In genomic region chr5:138281798-138282197, GRCm38 (mm10) we compare ENCODE assay signal across 24 mouse cellular contexts. TPM values are rescaled to one million over a fixed set of nuclear protein-coding genes. Genes with fewer than 3 reads are reported as not detected.
A peak's percentile ranks its signal among the peaks of the same experiment; 100 is the strongest.
DNase-seq lines count a peak whose midpoint lies in the region; ATAC-seq and TF ChIP-seq lines count a peak whose summit lies in the region.
"Had no signal": no experiment of that assay in that cellular context is flagged by ENCODE, and none has a peak within 500 bp of the region (broad histone marks: within the 10 kb centered on the region; RNA-seq: fewer than 3 reads in every experiment).

No protein-coding gene starts in this region.

- H3K4me3 ChIP-seq in heart, embryonic 12.5 days = no peak overlapping the region
- no peak overlapping the region for H3K4me3 ChIP-seq in intestine, embryonic 14.5 days (ENCODE audit: low read depth, low read length)
- no peak overlapping the region for H3K4me3 ChIP-seq in intestine, embryonic 15.5 days (replicated peaks)
- peak overlapping the region; percentile 72 for H3K4me3 ChIP-seq in testis, adult 2 months (ENCODE audit: control insufficient read depth, low read depth, low read length)
- H3K4me3 ChIP-seq: embryonic facial prominence, embryonic 10.5 days; embryonic facial prominence, embryonic 12.5 days; forebrain, embryonic 13.5 days; forebrain, embryonic 15.5 days had no signal

- 66% methylated on average over 2 of the region's 2 CpGs for WGBS in heart, embryonic 12.5 days
- WGBS in intestine, embryonic 14.5 days = 89% methylated on average over 2 of the region's 2 CpGs
- WGBS in intestine, embryonic 15.5 days = 80% methylated on average over 2 of the region's 2 CpGs

- no peak for ATAC-seq in heart, embryonic 12.5 days (ENCODE audit: insufficient number of reproducible peaks, low FRiP score)
- no peak for ATAC-seq in intestine, embryonic 14.5 days (replicated peaks; ENCODE audit: low FRiP score, low TSS enrichment, low read depth)
- no peak for ATAC-seq in intestine, embryonic 15.5 days
- no peak for ATAC-seq in frontal cortex, adult (ENCODE audit: low TSS enrichment)
- ATAC-seq: activated CD4-positive, CD25-positive, alpha-beta regulatory T cell, adult 4 months; forebrain, embryonic 13.5 days; forebrain, embryonic 15.5 days; forebrain, postnatal 0 days; Patski had no signal

- no peak overlapping the region for H3K4me2 ChIP-seq in heart, embryonic 12.5 days
- no peak overlapping the region for H3K4me2 ChIP-seq in intestine, embryonic 14.5 days (ENCODE audit: low read length)
- no peak overlapping the region for H3K4me2 ChIP-seq in intestine, embryonic 15.5 days (replicated peaks)
- H3K4me2 ChIP-seq: embryonic facial prominence, embryonic 12.5 days; forebrain, embryonic 13.5 days; forebrain, embryonic 15.5 days had no signal

- peaks cover 8% of the 10 kb centered on the region for H3K36me3 ChIP-seq in heart, embryonic 12.5 days
- H3K36me3 ChIP-seq in intestine, embryonic 14.5 days (ENCODE audit: control insufficient read depth, insufficient read depth, low read length) = peaks cover 7% of the 10 kb centered on the region
- H3K36me3 ChIP-seq in intestine, embryonic 15.5 days = no peaks in the 10 kb centered on the region
- peaks cover 4% of the 10 kb centered on the region for H3K36me3 ChIP-seq in testis, adult 2 months (ENCODE audit: control insufficient read depth, insufficient read depth, low read length)
- H3K36me3 ChIP-seq: G1E had no signal

- H3K9ac ChIP-seq in heart, embryonic 12.5 days = no peak overlapping the region
- H3K9ac ChIP-seq in intestine, embryonic 14.5 days (ENCODE audit: low read length) = no peak overlapping the region
- H3K9ac ChIP-seq in intestine, embryonic 15.5 days = no peak overlapping the region
- H3K9ac ChIP-seq: embryonic facial prominence, embryonic 12.5 days; forebrain, embryonic 13.5 days; forebrain, embryonic 15.5 days; forebrain, postnatal 0 days had no signal

- no peak for TF ChIP-seq POLR2A in testis, adult 2 months (IDR thresholded peaks at IDR 0.05; ENCODE audit: control insufficient read depth, low read depth, low read length)

- H3K27me3 ChIP-seq in heart, embryonic 12.5 days (replicated peaks) = peaks cover 4% of the 10 kb centered on the region; the same call in 1 of the 2 replicates
- H3K27me3 ChIP-seq in intestine, embryonic 14.5 days (replicated peaks; ENCODE audit: control insufficient read depth, insufficient read depth, low read length) = no peaks in the 10 kb centered on the region
- H3K27me3 ChIP-seq in intestine, embryonic 15.5 days (replicated peaks) = no peaks in the 10 kb centered on the region
- no peaks in the 10 kb centered on the region for H3K27me3 ChIP-seq in testis, adult 2 months (ENCODE audit: control insufficient read depth, insufficient read depth, low read length)
- H3K27me3 ChIP-seq: embryonic facial prominence, embryonic 12.5 days; forebrain, embryonic 13.5 days; forebrain, embryonic 15.5 days had no signal

- H3K4me1 ChIP-seq in heart, embryonic 12.5 days (replicated peaks) = peaks cover 5% of the 10 kb centered on the region
- H3K4me1 ChIP-seq in intestine, embryonic 14.5 days (replicated peaks; ENCODE audit: control insufficient read depth, insufficient read depth, low read length) = peaks cover 13% of the 10 kb centered on the region; the same call in 1 of the 2 replicates
- peaks cover 13% of the 10 kb centered on the region for H3K4me1 ChIP-seq in intestine, embryonic 15.5 days (replicated peaks)
- H3K4me1 ChIP-seq in testis, adult 2 months (ENCODE audit: control insufficient read depth, insufficient read depth, low read length) = peaks cover 12% of the 10 kb centered on the region

- peak; percentile 73 for DNase-seq in heart, adult 11 months
- peak; percentile 42 for DNase-seq in intestine, embryonic 14.5 days (ENCODE audit: low spot score)
- no peak for DNase-seq in testis, postnatal 10 days (ENCODE audit: low spot score)
- DNase-seq: adrenal gland, adult 8-10 months; adrenal gland, postnatal 14 days; adrenal gland, postnatal 36 days; cerebellum, adult 11-12 months; cerebellum, adult 2 months; cerebellum, adult 9-10 months; cerebellum, postnatal 10 days; cerebellum, postnatal 25 days; forebrain, postnatal 0 days had no signal

- TF ChIP-seq CTCF in testis, adult 2 months (IDR thresholded peaks at IDR 0.05; ENCODE audit: control insufficient read depth, insufficient read depth, insufficient replicate concordance, low read depth, low read length) = no peak

- no peak overlapping the region for H3K27ac ChIP-seq in heart, embryonic 12.5 days (ENCODE audit: poor library complexity, severe bottlenecking)
- H3K27ac ChIP-seq in intestine, embryonic 14.5 days (ENCODE audit: low read depth) = no peak overlapping the region
- H3K27ac ChIP-seq in intestine, embryonic 15.5 days = no peak overlapping the region
- no peak overlapping the region for H3K27ac ChIP-seq in testis, adult 2 months (ENCODE audit: control insufficient read depth, insufficient read depth, low read depth, low read length)
- H3K27ac ChIP-seq: embryonic facial prominence, embryonic 10.5 days; embryonic facial prominence, embryonic 12.5 days; forebrain, embryonic 13.5 days; forebrain, embryonic 15.5 days had no signal

- peaks cover 7% of the 10 kb centered on the region; the same call in 1 of the 2 replicates for H3K9me3 ChIP-seq in heart, embryonic 12.5 days (replicated peaks)
- peaks cover 8% of the 10 kb centered on the region; the same call in 1 of the 2 replicates for H3K9me3 ChIP-seq in intestine, embryonic 14.5 days (ENCODE audit: control insufficient read depth, low read length)
- no peaks in the 10 kb centered on the region for H3K9me3 ChIP-seq in intestine, embryonic 15.5 days
- H3K9me3 ChIP-seq: embryonic facial prominence, embryonic 12.5 days had no signal

RNA-seq across cellular contexts. Expression of gene Stag3, which starts 1.8 kb away (rescaled TPM):
- 3.3 and 4.5 TPM in 2 replicates for polyA plus RNA-seq in heart, embryonic 12.5 days (2016; fragmentation: Nextera tagmentation; extraction: Ambion mirVana)
- polyA plus RNA-seq in intestine, embryonic 14.5 days (2014; fragmentation: Nextera tagmentation; extraction: Ambion mirVana) = 3.0 and 4.6 TPM in 2 replicates
- 2.0 and 2.9 TPM in 2 replicates for polyA plus RNA-seq in intestine, embryonic 15.5 days (2015; fragmentation: Nextera tagmentation; extraction: Ambion mirVana)
- polyA plus RNA-seq in testis, adult 2 months (2012; rRNA removed) = 201 and 224 TPM in 2 replicates
- polyA plus RNA-seq: G1E had no signal

RNA-seq across cellular contexts. Expression of gene Gpc2, which starts 2.0 kb away (rescaled TPM):
- 13.1 and 15.1 TPM in 2 replicates for polyA plus RNA-seq in heart, embryonic 12.5 days (2016; fragmentation: Nextera tagmentation; extraction: Ambion mirVana)
- 3.4 and 4.9 TPM in 2 replicates for polyA plus RNA-seq in intestine, embryonic 14.5 days (2014; fragmentation: Nextera tagmentation; extraction: Ambion mirVana)
- 13.7 and 15.2 TPM in 2 replicates for polyA plus RNA-seq in intestine, embryonic 15.5 days (2015; fragmentation: Nextera tagmentation; extraction: Ambion mirVana)
- polyA plus RNA-seq in testis, adult 2 months (2012; rRNA removed) = 18.6 and 22.7 TPM in 2 replicates
- polyA plus RNA-seq: activated CD4-positive, CD25-positive, alpha-beta regulatory T cell, adult 4 months; G1E had no signal

RNA-seq across cellular contexts. Expression of gene Gm43720, which starts 2.0 kb away (rescaled TPM):
- polyA plus RNA-seq in heart, embryonic 12.5 days (2016; fragmentation: Nextera tagmentation; extraction: Ambion mirVana) = 0.04 and 0.09 TPM in 2 replicates
- 0.12 and 0.17 TPM in 2 replicates for polyA plus RNA-seq in intestine, embryonic 14.5 days (2014; fragmentation: Nextera tagmentation; extraction: Ambion mirVana)
- not detected in 2 replicates for polyA plus RNA-seq in intestine, embryonic 15.5 days (2015; fragmentation: Nextera tagmentation; extraction: Ambion mirVana)
- not detected in 2 replicates for polyA plus RNA-seq in testis, adult 2 months (2012; rRNA removed)
- polyA plus RNA-seq: activated CD4-positive, CD25-positive, alpha-beta regulatory T cell, adult 4 months; C2C12; G1E had no signal

RNA-seq across cellular contexts. Expression of gene Gal3st4, which starts 9.2 kb away (rescaled TPM):
- 0.82 and 0.92 TPM in 2 replicates for polyA plus RNA-seq in heart, embryonic 12.5 days (2016; fragmentation: Nextera tagmentation; extraction: Ambion mirVana)
- 1.5 and 1.8 TPM in 2 replicates for polyA plus RNA-seq in intestine, embryonic 14.5 days (2014; fragmentation: Nextera tagmentation; extraction: Ambion mirVana)
- 1.0 and 1.4 TPM in 2 replicates for polyA plus RNA-seq in intestine, embryonic 15.5 days (2015; fragmentation: Nextera tagmentation; extraction: Ambion mirVana)
- polyA plus RNA-seq in testis, adult 2 months (2012; rRNA removed) = 0.10 TPM in 2 replicates
- polyA plus RNA-seq: G1E had no signal

RNA-seq across cellular contexts. Expression of gene BC037034, which starts 18.0 kb away (rescaled TPM):
- 7.9 and 8.0 TPM in 2 replicates for polyA plus RNA-seq in heart, embryonic 12.5 days (2016; fragmentation: Nextera tagmentation; extraction: Ambion mirVana)
- polyA plus RNA-seq in intestine, embryonic 14.5 days (2014; fragmentation: Nextera tagmentation; extraction: Ambion mirVana) = 4.4 and 7.5 TPM in 2 replicates
- polyA plus RNA-seq in intestine, embryonic 15.5 days (2015; fragmentation: Nextera tagmentation; extraction: Ambion mirVana) = 4.8 and 5.1 TPM in 2 replicates
- 60.7 and 63.1 TPM in 2 replicates for polyA plus RNA-seq in testis, adult 2 months (2012; rRNA removed)

Comparison
In these comparisons a context has a peak if more than half of its experiments do, and no peak if none do; other contexts are left out.
1. RNA of gene Stag3, which starts 1.8 kb away (polyA plus RNA-seq): 201 to 224 TPM in testis, adult 2 months; 3.0 to 4.6 TPM in intestine, embryonic 14.5 days, 3.3 to 4.5 TPM in heart, embryonic 12.5 days and 2.0 to 2.9 TPM in intestine, embryonic 15.5 days; every median in the first group is over 10 times any median in the second.